Comparison of ENCODE assay signal across 19 mouse cellular contexts in genomic region chr12:89149455-89149854, GRCm38 (mm10).
DNase-seq lines count a peak whose midpoint lies in the region; ATAC-seq and TF ChIP-seq lines count a peak whose summit lies in the region.
"Had no signal": no experiment of that assay in that cellular context is flagged by ENCODE, and none has a peak within 500 bp of the region (broad histone marks: within the 10 kb centered on the region; RNA-seq: fewer than 3 reads in every experiment).

No protein-coding gene starts in this region.

- peak; percentile 24 for DNase-seq in CH12.LX (ENCODE audit: extremely low read depth)
- no peak for DNase-seq in ovary, postnatal 10 days (ENCODE audit: low spot score)
- no peak for DNase-seq in ovary, postnatal 14 days (ENCODE audit: low spot score)
- no peak for DNase-seq in embryonic facial prominence, embryonic 10.5 days (ENCODE audit: low spot score)
- DNase-seq: adrenal gland, postnatal 25 days; B cell, adult 2 months; cerebellum, adult 18-20 months; heart, adult 11 months; heart, postnatal 4 days; kidney, adult 8-10 months; lung, adult 2 months; lung, postnatal 36 days; spleen, adult 18-20 months had no signal

- 29% methylated on average over 2 of the region's 2 CpGs for WGBS in forebrain, embryonic 15.5 days
- WGBS in hindbrain, embryonic 15.5 days: 16% methylated on average over 2 of the region's 2 CpGs
- 14% methylated on average over 2 of the region's 2 CpGs for WGBS in midbrain, embryonic 15.5 days
- WGBS in embryonic facial prominence, embryonic 10.5 days: 80% methylated on average over 2 of the region's 2 CpGs

- dilution Hi-C loops in CH12.LX (cut with MboI; ENCODE audit: extremely low pct_ligation_motif_present, extremely low pct_unique_long_range_greater_than_20kb, low sequenced_read_pairs): no loop called here

- TF ChIP-seq CTCF in CH12.LX (conservative IDR thresholded peaks at IDR 0.05 in 1 of 2, IDR thresholded peaks at IDR 0.05 in 1 of 2; ENCODE audit: low read depth in 2 of 2, low read length in 2 of 2): no peak

- peaks cover 0 to 14% of the 10 kb centered on the region in 2 experiments; a peak in 2 of 4 replicates for H3K4me1 ChIP-seq in CH12.LX (ENCODE audit: control insufficient read depth in 1 of 2, insufficient read depth in 2 of 2)
- H3K4me1 ChIP-seq in forebrain, embryonic 15.5 days: peaks cover 20% of the 10 kb centered on the region
- H3K4me1 ChIP-seq in hindbrain, embryonic 15.5 days (replicated peaks): peaks cover 17% of the 10 kb centered on the region
- H3K4me1 ChIP-seq in midbrain, embryonic 15.5 days: peaks cover 19% of the 10 kb centered on the region
- peaks cover 9% of the 10 kb centered on the region for H3K4me1 ChIP-seq in embryonic facial prominence, embryonic 10.5 days

- TF ChIP-seq POLR2A in CH12.LX (IDR thresholded peaks at IDR 0.05; ENCODE audit: low read depth, low read length): no peak

- no peak for TF ChIP-seq RAD21 in CH12.LX (IDR thresholded peaks at IDR 0.05; ENCODE audit: low read depth, low read length)

- no peaks in the 10 kb centered on the region for H3K27me3 ChIP-seq in CH12.LX (replicated peaks)
- no peaks in the 10 kb centered on the region for H3K27me3 ChIP-seq in forebrain, embryonic 15.5 days
- H3K27me3 ChIP-seq in hindbrain, embryonic 15.5 days: no peaks in the 10 kb centered on the region
- no peaks in the 10 kb centered on the region for H3K27me3 ChIP-seq in midbrain, embryonic 15.5 days (replicated peaks)
- no peaks in the 10 kb centered on the region for H3K27me3 ChIP-seq in embryonic facial prominence, embryonic 10.5 days (replicated peaks; ENCODE audit: low read depth, poor library complexity, severe bottlenecking)
- H3K27me3 ChIP-seq: embryonic facial prominence, embryonic 12.5 days had no signal

- H3K9me3 ChIP-seq in CH12.LX (replicated peaks; ENCODE audit: low read length): no peaks in the 10 kb centered on the region
- H3K9me3 ChIP-seq in forebrain, embryonic 15.5 days: no peaks in the 10 kb centered on the region
- no peaks in the 10 kb centered on the region for H3K9me3 ChIP-seq in hindbrain, embryonic 15.5 days
- no peaks in the 10 kb centered on the region for H3K9me3 ChIP-seq in midbrain, embryonic 15.5 days
- no peaks in the 10 kb centered on the region for H3K9me3 ChIP-seq in embryonic facial prominence, embryonic 10.5 days
- H3K9me3 ChIP-seq: embryonic facial prominence, embryonic 12.5 days had no signal

- H3K4me3 ChIP-seq in CH12.LX (replicated peaks in 1 of 3; ENCODE audit: low read depth in 2 of 3, low read length in 2 of 3, poor library complexity in 1 of 3): no peak overlapping the region
- no peak overlapping the region for H3K4me3 ChIP-seq in forebrain, embryonic 15.5 days
- H3K4me3 ChIP-seq in hindbrain, embryonic 15.5 days: no peak overlapping the region
- no peak overlapping the region for H3K4me3 ChIP-seq in midbrain, embryonic 15.5 days
- no peak overlapping the region for H3K4me3 ChIP-seq in embryonic facial prominence, embryonic 10.5 days
- H3K4me3 ChIP-seq: embryonic facial prominence, embryonic 12.5 days had no signal

- H3K79me2 ChIP-seq in CH12.LX (replicated peaks; ENCODE audit: control insufficient read depth, extremely low read depth, insufficient read depth, poor library complexity, severe bottlenecking): no peaks in the 10 kb centered on the region

- TF ChIP-seq EP300 in CH12.LX (IDR thresholded peaks at IDR 0.05; ENCODE audit: low read length): no peak

- in situ Hi-C loops in CH12.LX (cut with MboI; ENCODE audit: low pct_ligation_motif_present, low pct_unique_long_range_greater_than_20kb, low sequenced_read_pairs): no loop called here

- H3K36me3 ChIP-seq in CH12.LX (replicated peaks in 1 of 2; ENCODE audit: control insufficient read depth in 1 of 2, insufficient read depth in 1 of 2, low read length in 1 of 2): no peaks in the 10 kb centered on the region
- no peaks in the 10 kb centered on the region for H3K36me3 ChIP-seq in forebrain, embryonic 15.5 days
- H3K36me3 ChIP-seq in hindbrain, embryonic 15.5 days: no peaks in the 10 kb centered on the region
- H3K36me3 ChIP-seq in midbrain, embryonic 15.5 days (replicated peaks): no peaks in the 10 kb centered on the region
- H3K36me3 ChIP-seq in embryonic facial prominence, embryonic 10.5 days (replicated peaks): no peaks in the 10 kb centered on the region
- H3K36me3 ChIP-seq: embryonic facial prominence, embryonic 12.5 days had no signal

- no peak overlapping the region for H3K9ac ChIP-seq in CH12.LX (ENCODE audit: insufficient read depth, low read depth)
- H3K9ac ChIP-seq in forebrain, embryonic 15.5 days (replicated peaks): no peak overlapping the region
- H3K9ac ChIP-seq in hindbrain, embryonic 15.5 days: no peak overlapping the region
- H3K9ac ChIP-seq in midbrain, embryonic 15.5 days: no peak overlapping the region
- H3K9ac ChIP-seq: embryonic facial prominence, embryonic 12.5 days had no signal

- ATAC-seq in forebrain, embryonic 15.5 days (replicated peaks): peak; percentile 69
- peak; percentile 36; the same call in 1 of the 2 replicates for ATAC-seq in hindbrain, embryonic 15.5 days (ENCODE audit: low FRiP score, low read depth)
- ATAC-seq in midbrain, embryonic 15.5 days (replicated peaks): peak; percentile 81
- no peak for ATAC-seq in monocyte, adult 5-6 weeks (replicated peaks; ENCODE audit: insufficient number of reproducible peaks, low FRiP score, low TSS enrichment, poor library complexity, severe bottlenecking)

- H3K4me2 ChIP-seq in CH12.LX (ENCODE audit: insufficient read depth, low read depth, poor library complexity, severe bottlenecking): no peak overlapping the region
- peak overlapping the region; percentile 19 for H3K4me2 ChIP-seq in forebrain, embryonic 15.5 days (replicated peaks)
- peak overlapping the region; percentile 35 for H3K4me2 ChIP-seq in hindbrain, embryonic 15.5 days
- H3K4me2 ChIP-seq in midbrain, embryonic 15.5 days: peak overlapping the region; percentile 44
- H3K4me2 ChIP-seq: embryonic facial prominence, embryonic 12.5 days; liver, embryonic 11.5 days had no signal

- no peak overlapping the region for H3K27ac ChIP-seq in CH12.LX (ENCODE audit: insufficient read depth, low read depth)
- H3K27ac ChIP-seq in forebrain, embryonic 15.5 days (replicated peaks): peak overlapping the region; percentile 79
- peak overlapping the region; percentile 81 for H3K27ac ChIP-seq in hindbrain, embryonic 15.5 days (replicated peaks)
- peak overlapping the region; percentile 88 for H3K27ac ChIP-seq in midbrain, embryonic 15.5 days
- no peak overlapping the region for H3K27ac ChIP-seq in embryonic facial prominence, embryonic 10.5 days (replicated peaks)
- H3K27ac ChIP-seq: embryonic facial prominence, embryonic 12.5 days had no signal

TF ChIP-seq in CH12.LX, 34 proteins besides CTCF, POLR2A, EP300 and RAD21:
- no peak for TF ChIP-seq JUN (IDR thresholded peaks at IDR 0.05; ENCODE audit: insufficient read depth, low read depth, low read length)
- TF ChIP-seq GABPA (IDR thresholded peaks at IDR 0.05; ENCODE audit: insufficient replicate concordance, low read depth, low read length): no peak
- TF ChIP-seq RCOR1 (conservative IDR thresholded peaks at IDR 0.05; ENCODE audit: low read depth, low read length): no peak
- TF ChIP-seq NRF1 (IDR thresholded peaks at IDR 0.05; ENCODE audit: low read depth, low read length): no peak
- TF ChIP-seq POLR2AphosphoS2 (IDR thresholded peaks at IDR 0.05; ENCODE audit: low read depth, low read length): no peak
- TF ChIP-seq CHD1 (IDR thresholded peaks at IDR 0.05; ENCODE audit: low read depth, low read length): no peak
- TF ChIP-seq MYC (IDR thresholded peaks at IDR 0.05; ENCODE audit: low read depth, low read length): no peak
- TF ChIP-seq MAX (IDR thresholded peaks at IDR 0.05; ENCODE audit: low read length): no peak
- no peak for TF ChIP-seq TCF12 (IDR thresholded peaks at IDR 0.05; ENCODE audit: low read depth, low read length)
- TF ChIP-seq ELF1 (IDR thresholded peaks at IDR 0.05; ENCODE audit: low read depth, low read length): no peak

Comparison
In these comparisons a context has a peak if more than half of its experiments do, and no peak if none do; other contexts are left out.
1. H3K27ac ChIP-seq: peak in forebrain, embryonic 15.5 days (single experiment), hindbrain, embryonic 15.5 days (single experiment) and midbrain, embryonic 15.5 days (single experiment); none in CH12.LX (single experiment) and embryonic facial prominence, embryonic 10.5 days (single experiment).